Mouse (Mus musculus): ENCODE results near the gene Prss54. TPM values are rescaled to one million over a fixed set of nuclear protein-coding genes. Genes with fewer than 3 reads are reported as not detected.

The Prss54 gene
- polyA plus RNA-seq, 1 experiment from 2014 or later: not detected

Other genes starting within 250 kb of the Prss54 start
- gene Zfp319, start 244.4 kb downstream of the Prss54 start, polyA plus RNA-seq (2015; fragmentation: Nextera tagmentation; extraction: Ambion mirVana): 9.5 and 10.3 TPM in 2 replicates
- 59.0 and 61.7 TPM in 2 replicates for gene Usb1, start 244.1 kb downstream of the Prss54 start, polyA plus RNA-seq (2015; fragmentation: Nextera tagmentation; extraction: Ambion mirVana)
- gene Mmp15, start 224.1 kb downstream of the Prss54 start, polyA plus RNA-seq (2015; fragmentation: Nextera tagmentation; extraction: Ambion mirVana): 8.9 and 9.4 TPM in 2 replicates
- gene Cfap20, start 141.5 kb downstream of the Prss54 start, polyA plus RNA-seq (2015; fragmentation: Nextera tagmentation; extraction: Ambion mirVana): 145 and 147 TPM in 2 replicates
- 8.0 and 8.7 TPM in 2 replicates for gene Csnk2a2, start 86.3 kb downstream of the Prss54 start, polyA plus RNA-seq (2015; fragmentation: Nextera tagmentation; extraction: Ambion mirVana)
- gene Ccdc113, start 42.3 kb downstream of the Prss54 start, polyA plus RNA-seq (2015; fragmentation: Nextera tagmentation; extraction: Ambion mirVana): 1.2 TPM in 2 replicates
- gene Gins3, start 57.1 kb upstream of the Prss54 start, polyA plus RNA-seq (2015; fragmentation: Nextera tagmentation; extraction: Ambion mirVana): 20.8 and 21.6 TPM in 2 replicates
- gene Ndrg4, start 100.6 kb upstream of the Prss54 start, polyA plus RNA-seq (2015; fragmentation: Nextera tagmentation; extraction: Ambion mirVana): 20.1 and 23.7 TPM in 2 replicates
- 21.3 and 22.7 TPM in 2 replicates for gene Setd6, start 139.5 kb upstream of the Prss54 start, polyA plus RNA-seq (2015; fragmentation: Nextera tagmentation; extraction: Ambion mirVana)
- gene Cnot1, start 231.1 kb upstream of the Prss54 start, polyA plus RNA-seq (2015; fragmentation: Nextera tagmentation; extraction: Ambion mirVana): 76.6 and 89.6 TPM in 2 replicates
- 303 and 308 TPM in 2 replicates for gene Sap18b, start 249.0 kb upstream of the Prss54 start, polyA plus RNA-seq (2015; fragmentation: Nextera tagmentation; extraction: Ambion mirVana)

All from kidney, embryonic 16.5 days (tissue).